Mouse (Mus musculus) lung, postnatal 0 days (tissue): Measurements from ENCODE around the gene Cbr1. TPM values are rescaled to one million over a fixed set of nuclear protein-coding genes. Genes with fewer than 3 reads are reported as not detected.

Experiments
- ATAC-seq: fragments of 200-750 bp; cut with Nextera tagmentation; 2 replicates; pipeline ENCODE4 v1.8.0; 2017; ENCODE audit warnings: moderate library complexity
- DNase-seq: peaks from one replicate; pipeline ENCODE4 v3.0.0-alpha.2; 2016; ENCODE audit warnings: low spot score
- H3K27ac ChIP-seq: fragments of 300-500 bp; sonication (generic); 2 replicates; pipeline ENCODE4 v1.5.1; 2014; ENCODE audit warnings: antibody characterized with exemption, mild to moderate bottlenecking, low read length, mixed read lengths
- H3K27me3 ChIP-seq: fragments of 300-500 bp; sonication (generic); replicated peaks from 2 replicates; pipeline ENCODE4 v1.6.1; 2014; ENCODE audit warnings: low read length, mixed read lengths; ENCODE audit not compliant: insufficient read depth
- H3K36me3 ChIP-seq: fragments of 300-500 bp; sonication (generic); 2 replicates; pipeline ENCODE4 v1.6.1; 2014; ENCODE audit warnings: low read length, mixed read lengths; ENCODE audit not compliant: insufficient read depth
- H3K4me1 ChIP-seq: fragments of 300-500 bp; sonication (generic); 2 replicates; pipeline ENCODE4 v1.6.1; 2014; ENCODE audit warnings: antibody characterized with exemption, low read depth, low read length, mixed read lengths; ENCODE audit not compliant: insufficient read depth
- H3K4me2 ChIP-seq: fragments of 300-500 bp; sonication (generic); replicated peaks from 2 replicates; pipeline ENCODE4 v1.6.1; 2014; ENCODE audit warnings: low read depth, mild to moderate bottlenecking, low read length, moderate library complexity, mixed read lengths
- H3K4me3 ChIP-seq: fragments of 300-500 bp; sonication (generic); 2 replicates; pipeline ENCODE4 v1.5.1; 2014; ENCODE audit warnings: low read depth, low read length
- H3K9ac ChIP-seq: fragments of 300-500 bp; sonication (generic); replicated peaks from 2 replicates; pipeline ENCODE4 v1.6.1; 2014; ENCODE audit warnings: low read depth, mild to moderate bottlenecking
- H3K9me3 ChIP-seq: fragments of 300-500 bp; sonication (generic); 2 replicates; pipeline ENCODE4 v1.6.1; 2016; ENCODE audit warnings: low read length, mixed read lengths
- CTCF ChIP-seq: IDR thresholded peaks from 2 replicates; pipeline ENCODE4 v1.5.1; 2016; ENCODE audit warnings: antibody characterized with exemption, mild to moderate bottlenecking
- EP300 ChIP-seq: IDR thresholded peaks from 2 replicates; pipeline ENCODE4 v1.6.1; 2016; ENCODE audit warnings: antibody characterized with exemption, mild to moderate bottlenecking, control low read depth
- WGBS: fragments of 180-500 bp; shearing (Covaris S2); extraction: QIAGEN DNeasy Blood & Tissue Kit; methylation state at CpG from one replicate; pipeline ENCODE4 v1.1.7; 2014; 5-methylcytosine and 5-hydroxymethylcytosine counted together
- polyA plus RNA-seq: library from polyadenylated mRNA; unstranded; fragments of >200 nt; fragmentation: Nextera tagmentation; extraction: Ambion mirVana; gene quantifications from 2 replicates; pipeline ENCODE4 v1.2.1, GENCODE M21; 2015

The Cbr1 gene
- 74.0 and 75.7 TPM in 2 replicates for polyA plus RNA-seq

DNA sequence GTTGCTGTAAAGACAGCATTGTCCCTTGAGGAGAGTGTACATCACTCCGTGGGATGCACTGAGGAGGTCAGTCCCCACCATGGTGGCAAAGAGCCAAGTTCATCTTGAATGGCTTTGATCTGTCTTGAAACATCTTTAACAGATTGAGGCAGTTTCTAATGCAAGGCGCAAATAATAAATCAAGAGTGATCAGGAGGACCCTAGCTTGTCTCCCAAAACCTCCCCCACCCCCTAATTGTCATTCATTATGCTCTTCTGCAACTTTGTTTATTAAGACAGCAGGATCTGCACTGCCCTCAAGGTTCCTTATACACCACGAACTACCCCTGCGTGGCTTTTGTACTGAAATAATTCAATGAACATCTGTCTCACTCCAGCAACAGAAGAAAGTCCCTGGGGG is at the start of gene Cbr1:
Gene Cbr1 (plus strand): TSS at position 301 of the 400 bp plus-strand sequence.
- Histone ChIP-seq H3K4me1 (peaks cover 15% of the 10 kb centered on the region; the same call in 1 of the 2 replicates), H3K9me3 (no peaks in the 10 kb centered on the region), H3K27me3 (no peaks in the 10 kb centered on the region), H3K4me3 (no peak within 1 kb of the TSS), H3K4me2 (peak within 1 kb of the TSS; percentile 72), H3K27ac (no peak within 1 kb of the TSS), H3K36me3 (no peaks in the 10 kb centered on the region), H3K9ac (no peak within 1 kb of the TSS)
- 66% methylated on average over 4 of the region's 4 CpGs for whole genome bisulfite sequencing
- DNase-seq, result no peak
- TF ChIP-seq EP300, result no peak
- TF ChIP-seq CTCF, result no peak
- ATAC-seq, result no peak

DNA sequence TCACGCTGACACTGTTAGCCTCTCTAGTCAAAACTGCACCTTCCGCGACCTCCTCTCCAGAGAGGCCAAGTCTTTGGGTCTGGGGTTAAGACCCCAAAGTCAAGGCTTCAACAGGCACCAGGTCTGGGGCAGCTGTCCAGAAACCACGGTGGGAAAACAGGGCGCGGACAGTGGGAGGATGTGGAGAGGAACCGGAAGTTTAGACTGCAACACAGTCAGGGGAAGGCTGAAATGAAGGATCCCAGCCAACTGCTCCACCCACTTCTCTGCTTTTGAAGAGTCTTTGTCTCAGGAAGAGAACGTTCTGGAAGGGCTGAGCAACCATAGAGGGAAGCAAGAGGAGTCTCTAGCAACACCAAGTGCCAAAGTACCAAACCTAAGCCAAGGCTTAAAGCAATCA is 48.0 kb upstream of the Cbr1 start:
- Histone ChIP-seq H3K4me2 (no peak overlapping the region), H3K27ac (no peak overlapping the region), H3K4me3 (no peak overlapping the region), H3K9me3 (no peaks in the 10 kb centered on the region), H3K36me3 (no peaks in the 10 kb centered on the region), H3K4me1 (no peaks in the 10 kb centered on the region; the same call in 1 of the 2 replicates), H3K9ac (no peak overlapping the region), H3K27me3 (no peaks in the 10 kb centered on the region)
- DNase-seq (peak; percentile 58), ATAC-seq (peak; percentile 66)
- TF ChIP-seq CTCF (no peak), EP300 (peak; percentile 44; the same call in 1 of the 2 replicates)
- WGBS, result 49% methylated on average over 8 of the region's 8 CpGs

DNA sequence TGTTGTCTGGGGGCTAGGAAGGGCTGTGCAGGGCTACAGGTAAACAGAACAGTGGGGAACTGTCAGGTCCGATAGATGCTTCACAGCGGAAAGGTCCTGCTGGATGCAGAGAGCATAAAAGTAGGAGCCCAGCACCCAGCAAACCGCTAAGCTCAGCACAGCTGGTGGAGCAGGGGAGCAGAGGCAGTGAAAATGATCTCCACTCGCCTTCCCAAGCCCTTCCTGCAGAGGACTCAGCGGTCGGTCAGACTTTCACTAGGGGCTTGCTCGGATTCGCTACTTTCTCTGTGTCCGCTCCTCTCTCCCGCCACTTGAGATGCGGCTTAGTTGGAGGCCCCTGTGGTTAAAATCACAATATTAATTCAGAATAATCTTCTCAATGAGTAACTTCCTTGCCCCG is 47.2 kb upstream of the Cbr1 start:
- DNase-seq, result no peak
- Histone ChIP-seq H3K4me2 (no peak overlapping the region), H3K4me3 (no peak overlapping the region)

DNA sequence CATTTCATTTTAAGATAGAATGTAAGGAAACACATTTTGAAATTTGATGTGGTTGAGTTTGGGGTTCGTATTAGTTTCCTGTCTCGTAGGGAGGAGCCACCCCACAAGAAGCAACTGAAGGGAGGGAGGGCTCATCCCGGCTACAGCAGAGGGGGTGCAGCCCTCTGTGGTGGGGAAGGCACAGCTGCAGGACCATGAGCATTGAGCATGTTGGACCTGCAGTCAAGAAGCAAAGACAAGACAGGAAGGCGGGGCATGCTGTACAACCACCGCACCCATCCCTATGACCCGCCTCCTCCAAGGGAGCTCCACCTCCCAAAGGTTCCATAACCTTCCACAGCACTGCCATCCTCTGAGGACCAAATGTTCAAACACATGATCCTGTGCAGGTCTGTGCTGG is 33.3 kb upstream of the Cbr1 start:
- TF ChIP-seq CTCF (no peak), EP300 (no peak)
- no peaks in the 10 kb centered on the region for H3K36me3 ChIP-seq
- no peak overlapping the region for H3K4me2 ChIP-seq
- ATAC-seq (no peak), DNase-seq (no peak)
- 87% methylated on average over 6 of the region's 6 CpGs for WGBS
- H3K4me1 ChIP-seq, result no peaks in the 10 kb centered on the region
- H3K4me3 ChIP-seq, result no peak overlapping the region
- H3K9ac ChIP-seq, result no peak overlapping the region
- no peak overlapping the region for H3K27ac ChIP-seq
- H3K9me3 ChIP-seq, result no peaks in the 10 kb centered on the region
- H3K27me3 ChIP-seq, result no peaks in the 10 kb centered on the region

More for the DNA sequence above, 47.2 kb upstream of the Cbr1 start:
- Histone ChIP-seq H3K27ac (no peak overlapping the region), H3K4me1 (no peaks in the 10 kb centered on the region; the same call in 1 of the 2 replicates), H3K36me3 (no peaks in the 10 kb centered on the region), H3K27me3 (no peaks in the 10 kb centered on the region), H3K9ac (no peak overlapping the region), H3K9me3 (no peaks in the 10 kb centered on the region)
- ATAC-seq, result no peak
- 45% methylated on average over 10 of the region's 12 CpGs for WGBS
- no peak for TF ChIP-seq CTCF
- TF ChIP-seq EP300, result no peak

DNA sequence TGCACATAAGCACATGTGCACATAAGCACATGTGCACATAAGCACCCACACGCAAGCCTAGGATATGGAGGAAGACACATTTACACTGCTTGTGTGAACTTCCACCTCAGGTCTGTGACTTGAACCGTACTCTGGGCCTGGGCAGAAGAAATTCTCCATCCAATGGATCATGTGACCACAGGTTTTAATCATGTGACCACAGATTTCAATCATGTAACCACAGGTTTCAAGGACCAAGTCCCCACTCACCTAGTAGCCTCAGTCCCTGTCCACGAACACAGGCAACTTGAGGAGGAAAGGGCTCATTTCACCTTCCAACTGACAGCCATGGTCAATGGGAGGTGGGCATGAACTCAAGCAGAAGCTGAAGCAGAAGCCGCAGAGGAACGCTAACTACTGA is 32.2 kb upstream of the Cbr1 start:
- ATAC-seq, result no peak
- no peaks in the 10 kb centered on the region for H3K4me1 ChIP-seq
- no peak overlapping the region for H3K4me2 ChIP-seq
- no peak for DNase-seq
- no peaks in the 10 kb centered on the region for H3K36me3 ChIP-seq
- H3K9me3 ChIP-seq, result no peaks in the 10 kb centered on the region
- TF ChIP-seq CTCF (no peak), EP300 (no peak)
- no peak overlapping the region for H3K27ac ChIP-seq
- no peak overlapping the region for H3K4me3 ChIP-seq
- no peaks in the 10 kb centered on the region for H3K27me3 ChIP-seq
- no peak overlapping the region for H3K9ac ChIP-seq
- 94% methylated on average over 5 of the region's 5 CpGs for WGBS

DNA sequence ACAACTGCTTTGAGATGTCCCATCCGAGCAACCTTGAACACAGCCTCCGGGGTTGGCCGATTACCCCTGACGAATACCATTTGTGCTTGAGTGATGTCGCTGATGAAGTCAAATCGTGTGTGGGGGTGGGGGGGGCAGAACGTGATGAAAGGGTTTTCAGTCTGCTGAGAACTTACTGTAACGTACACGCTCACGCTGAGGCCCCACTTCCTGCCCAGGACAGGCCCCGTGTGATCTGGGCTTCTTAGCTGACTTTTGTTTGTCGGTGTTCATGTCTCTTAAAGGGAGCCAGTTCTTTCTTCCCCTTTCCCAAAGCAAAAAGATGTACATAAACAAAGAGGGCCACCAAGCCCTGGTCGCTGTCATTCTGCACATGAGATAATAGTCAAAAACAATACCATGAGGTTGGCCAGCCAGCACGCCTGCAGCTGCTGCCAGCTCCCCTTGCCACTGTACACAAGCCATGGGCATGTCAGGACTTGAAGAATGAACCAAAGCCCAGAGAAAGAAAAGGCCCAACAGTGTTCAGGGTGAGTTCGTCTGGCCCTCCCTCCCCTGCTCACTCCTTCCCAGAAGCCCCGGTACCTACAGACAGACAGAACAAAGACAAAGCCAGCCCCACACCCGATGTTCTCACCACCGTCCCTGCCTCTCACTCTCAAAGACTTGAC is 31.0 kb upstream of the Cbr1 start:
- ATAC-seq (peak; percentile 20; the same call in 1 of the 2 replicates), DNase-seq (no peak)
- Histone ChIP-seq H3K27ac (no peak overlapping the region), H3K4me1 (no peaks in the 10 kb centered on the region), H3K9ac (no peak overlapping the region), H3K27me3 (no peaks in the 10 kb centered on the region), H3K9me3 (no peaks in the 10 kb centered on the region), H3K4me3 (no peak overlapping the region), H3K36me3 (no peaks in the 10 kb centered on the region), H3K4me2 (no peak overlapping the region)
- WGBS, result 36% methylated on average over 18 of the region's 18 CpGs
- TF ChIP-seq CTCF, result no peak
- TF ChIP-seq EP300, result no peak
